Mouse (Mus musculus): ENCODE measurements around the gene Fblim1.

DNA sequence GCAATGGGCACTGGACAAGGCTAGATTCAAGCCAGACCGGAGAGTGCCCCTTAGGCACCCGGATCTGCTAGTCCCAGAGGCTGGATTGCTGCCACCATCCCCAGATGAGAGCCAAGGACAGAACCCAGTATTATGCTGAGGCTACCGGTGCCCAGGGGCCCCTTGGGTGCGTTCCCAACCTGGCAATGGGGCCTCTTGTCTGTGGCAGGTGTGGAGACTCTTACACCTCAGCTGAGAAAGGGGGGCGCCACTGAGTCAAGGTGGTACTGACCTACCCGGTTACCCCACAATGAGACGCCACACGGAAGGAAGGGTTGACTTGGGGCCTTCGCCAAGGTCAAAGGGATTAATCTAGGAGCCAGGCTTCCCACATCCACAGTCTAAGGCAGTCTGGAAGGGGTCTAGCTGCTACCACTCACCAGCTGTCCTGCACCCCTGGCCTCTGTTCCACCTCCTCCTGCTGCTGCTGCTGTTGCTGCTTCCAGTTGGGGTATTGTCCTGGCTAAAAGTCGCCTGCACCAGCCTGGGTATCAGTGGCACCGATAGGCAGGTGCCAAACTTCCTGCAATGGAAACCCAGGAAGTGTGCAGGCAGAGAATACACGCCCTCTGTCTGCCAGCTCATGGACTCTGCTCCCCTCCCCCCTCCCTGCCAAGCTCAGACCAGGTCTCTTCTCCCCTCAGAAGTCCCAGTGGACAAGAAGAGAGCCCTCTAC lies 4.6 kb downstream of the Fblim1 start:
- TF ChIP-seq POLR2A (IDR thresholded peaks at IDR 0.05; ENCODE audit: extremely low read depth, insufficient read depth, low read length) (no peak), CTCF (IDR thresholded peaks at IDR 0.05; ENCODE audit: extremely low read depth, insufficient read depth, low read length) (no peak)

Measured in cortical plate, adult 2 months (tissue).